Mouse (Mus musculus) left cerebral cortex, postnatal 4 days (tissue): ENCODE data around the gene Dnaaf1. TPM values are rescaled to one million over a fixed set of nuclear protein-coding genes. Genes with fewer than 3 reads are reported as not detected.

Source experiments
- DNase-seq: peaks from one replicate; pipeline ENCODE4 v3.0.0-alpha.2; 2022
- intact Hi-C: fragments of 180-260 bp; cut with DNase I; formaldehyde crosslinking; loops from one replicate; pipeline ENCODE4 v1.15.1; 2025
- total RNA-seq, 2 experiments: library from RNA; stranded (reverse); gene quantifications; 2 replicates each; pipeline ENCODE4 v1.2.3; 2021

Dnaaf1 gene
- total RNA-seq, 2 experiments from 2014 or later, result 0.26 to 0.52 TPM

DNA sequence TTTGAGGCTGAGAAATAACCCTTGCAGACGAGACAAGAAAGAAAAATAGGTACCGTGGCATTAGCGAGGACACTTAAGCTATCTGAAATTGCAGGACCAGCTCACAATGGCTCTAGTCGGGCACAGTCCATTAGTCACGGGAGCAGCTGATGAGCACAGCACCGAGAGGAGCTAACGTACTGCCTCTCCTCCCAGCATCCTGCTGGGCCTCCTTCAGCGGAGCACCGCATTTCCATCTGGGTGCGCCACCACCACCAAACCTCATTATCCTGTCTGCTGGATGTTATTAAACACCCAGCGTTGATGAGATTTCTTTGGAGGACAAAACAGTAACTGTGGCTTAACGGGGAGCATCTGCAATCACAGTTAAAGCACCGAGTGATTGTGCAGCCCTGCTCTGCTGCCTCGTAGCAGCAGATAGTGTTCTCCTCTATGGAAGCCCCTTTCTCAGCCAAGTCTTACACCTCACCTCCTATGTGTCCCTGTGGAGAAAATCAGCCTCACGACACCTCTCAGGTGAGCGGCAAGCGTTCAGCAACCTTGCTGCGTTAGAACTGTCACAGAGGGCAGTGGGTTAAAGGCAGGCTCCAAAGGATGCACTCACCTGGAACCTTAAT is 70.1 kb downstream of the Dnaaf1 start:
- DNase-seq, result no peak
- intact Hi-C loops, result no loop called here

DNA sequence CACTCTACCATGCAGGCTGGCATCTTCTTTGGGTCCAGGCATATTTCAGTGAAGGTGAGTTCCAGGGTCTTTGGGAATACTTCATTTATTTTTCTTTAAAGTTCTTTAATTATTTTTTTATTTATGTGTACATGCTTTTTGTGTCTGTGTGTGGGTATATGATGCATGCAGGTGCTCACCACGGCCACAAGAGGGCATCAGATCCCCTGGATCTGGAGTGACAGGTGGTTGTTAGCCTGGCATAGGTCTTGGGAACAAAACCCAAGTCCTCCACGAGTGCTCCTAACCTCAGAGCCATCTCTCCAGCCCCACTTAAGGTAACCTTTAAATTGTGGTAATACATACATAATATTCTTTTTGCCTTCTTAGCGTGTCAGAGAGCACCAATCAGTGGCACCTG is 71.2 kb downstream of the Dnaaf1 start:
- intact Hi-C loops, result no loop called here
- DNase-seq, result no peak

DNA sequence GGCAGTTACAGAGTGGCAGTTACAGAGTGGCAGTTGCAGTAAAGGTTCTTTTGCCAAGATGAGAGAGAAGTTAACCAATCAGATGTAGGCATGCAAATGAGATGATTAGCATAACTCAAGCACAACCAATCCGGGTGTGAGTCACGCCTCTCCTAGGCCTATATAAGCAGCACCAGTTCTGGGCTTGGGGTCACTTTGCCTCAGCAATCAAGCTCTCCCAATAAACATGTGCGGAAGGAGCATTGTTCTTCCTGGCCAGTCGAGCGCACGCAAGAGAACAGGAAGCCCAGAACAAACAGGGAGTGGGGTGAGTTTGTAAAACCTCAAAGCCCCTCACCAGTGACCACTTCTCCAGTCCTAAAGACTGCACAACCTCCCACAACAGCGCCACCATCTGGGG is 71.8 kb downstream of the Dnaaf1 start:
- no peak for DNase-seq
- intact Hi-C loops, result no loop called here

Other genes starting within 250 kb of the Dnaaf1 start
- gene Hsbp1, start 230.7 kb upstream of the Dnaaf1 start, total RNA-seq, result 100 to 1,000 TPM; 443 to 507 TPM
- gene Mlycd, start 180.4 kb upstream of the Dnaaf1 start, total RNA-seq, result 10 to 100 TPM; 19.3 to 21.5 TPM
- gene Osgin1, start 141.1 kb upstream of the Dnaaf1 start, total RNA-seq, result under 1 TPM in 1 of 2 experiments, not detected in 1; 0.30 TPM
- 10 to 100 TPM; 35.9 to 48.5 TPM for gene Necab2, start 128.5 kb upstream of the Dnaaf1 start, total RNA-seq
- gene Slc38a8, start 73.5 kb upstream of the Dnaaf1 start, total RNA-seq, result not detected
- 10 to 100 TPM; 68.7 to 72.1 TPM for gene Mbtps1, start 16.5 kb upstream of the Dnaaf1 start, total RNA-seq
- gene Hsdl1, start 52 bp upstream of the Dnaaf1 start, total RNA-seq, result 100 to 1,000 TPM; 103 to 107 TPM
- gene Taf1c, start 30.0 kb downstream of the Dnaaf1 start, total RNA-seq, result 10 to 100 TPM; 15.8 to 15.9 TPM
- gene Adad2, start 37.5 kb downstream of the Dnaaf1 start, total RNA-seq, result under 1 TPM in 1 of 2 experiments, not detected in 1; 0.42 TPM
- not detected for gene Kcng4, start 60.4 kb downstream of the Dnaaf1 start, total RNA-seq
- 1 to 10 TPM; 3.6 to 4.9 TPM for gene Wfdc1, start 91.1 kb downstream of the Dnaaf1 start, total RNA-seq
- under 1 TPM; 0.14 to 0.16 TPM for gene Atp2c2, start 124.8 kb downstream of the Dnaaf1 start, total RNA-seq
- 10 to 100 TPM; 15.0 to 16.7 TPM for gene Tldc1, start 203.2 kb downstream of the Dnaaf1 start, total RNA-seq